Mouse (Mus musculus): ENCODE data around the gene Elp4. TPM values are rescaled to one million over a fixed set of nuclear protein-coding genes. Genes with fewer than 3 reads are reported as not detected.

Elp4 gene
- polyA plus RNA-seq (2016; fragmentation: Nextera tagmentation; extraction: Ambion mirVana): 73.3 and 73.5 TPM in 2 replicates

GRCm38 (mm10) chr2:105903896-105904756, at the start of gene Elp4, which contains the start of gene Immp1l:
Gene Elp4, minus strand, starts transcription at chr2:105904564.
Gene Immp1l, plus strand, starts transcription at chr2:105904638.
- Histone ChIP-seq H3K27ac (peak within 1 kb of the TSS; percentile 95), H3K9me3 (no peaks in the 10 kb centered on the region), H3K27me3 (ENCODE audit: poor library complexity, severe bottlenecking) (no peaks in the 10 kb centered on the region), H3K36me3 (replicated peaks) (0 out of 2 replicates have a peak, but pooled peaks cover 3% of the 10 kb centered on the region), H3K4me3 (peak within 1 kb of the TSS; percentile 93), H3K4me1 (peaks cover 18% of the 10 kb centered on the region)
- under 1% methylated on average over 39 of the region's 39 CpGs for WGBS
- peak; percentile 94 for DNase-seq (ENCODE audit: extremely low spot score, low spot score)

GRCm38 (mm10) chr2:105953862-105954261, 49.5 kb upstream of the Elp4 start:
- Histone ChIP-seq H3K4me3 (no peak overlapping the region), H3K9me3 (no peaks in the 10 kb centered on the region), H3K27ac (no peak overlapping the region), H3K27me3 (ENCODE audit: poor library complexity, severe bottlenecking) (no peaks in the 10 kb centered on the region), H3K36me3 (replicated peaks) (peaks cover 12% of the 10 kb centered on the region), H3K4me1 (no peaks in the 10 kb centered on the region)
- no peak for DNase-seq (ENCODE audit: extremely low spot score, low spot score)
- 86% methylated on average over 4 of the region's 4 CpGs for WGBS

- H3K4me1 ChIP-seq: no peaks in the 10 kb centered on the region
- no peaks in the 10 kb centered on the region for H3K9me3 ChIP-seq
- H3K4me3 ChIP-seq: no peak overlapping the region
- no peak for DNase-seq (ENCODE audit: extremely low spot score, low spot score)
- no peak overlapping the region for H3K27ac ChIP-seq
- WGBS: 98% methylated on average over 1 of the region's 1 CpGs
- peaks cover 7% of the 10 kb centered on the region for H3K36me3 ChIP-seq (replicated peaks)
- no peaks in the 10 kb centered on the region for H3K27me3 ChIP-seq (ENCODE audit: poor library complexity, severe bottlenecking)
Measured at GRCm38 (mm10) chr2:105951350-105951940, 47.1 kb upstream of the Elp4 start.

- no peaks in the 10 kb centered on the region for H3K27me3 ChIP-seq (ENCODE audit: poor library complexity, severe bottlenecking)
- 89% methylated on average over 2 of the region's 2 CpGs for WGBS
- no peak overlapping the region for H3K4me3 ChIP-seq
- no peaks in the 10 kb centered on the region for H3K4me1 ChIP-seq
- H3K27ac ChIP-seq: no peak overlapping the region
- peaks cover 7% of the 10 kb centered on the region for H3K36me3 ChIP-seq (replicated peaks)
- DNase-seq (ENCODE audit: extremely low spot score, low spot score): no peak
- H3K9me3 ChIP-seq: no peaks in the 10 kb centered on the region
Measured at GRCm38 (mm10) chr2:105950131-105950530, 45.8 kb upstream of the Elp4 start.

GRCm38 (mm10) chr2:105917623-105918346, 13.4 kb upstream of the Elp4 start:
- Histone ChIP-seq H3K36me3 (replicated peaks) (peaks cover 7% of the 10 kb centered on the region), H3K27me3 (ENCODE audit: poor library complexity, severe bottlenecking) (no peaks in the 10 kb centered on the region), H3K4me3 (no peak overlapping the region), H3K27ac (no peak overlapping the region), H3K4me1 (peaks cover 11% of the 10 kb centered on the region), H3K9me3 (peaks cover 5% of the 10 kb centered on the region; the same call in 1 of the 2 replicates)
- no peak for DNase-seq (ENCODE audit: extremely low spot score, low spot score)
- WGBS: 58% methylated on average over 5 of the region's 5 CpGs

- peaks cover 5% of the 10 kb centered on the region; the same call in 1 of the 2 replicates for H3K9me3 ChIP-seq
- H3K36me3 ChIP-seq (replicated peaks): peaks cover 7% of the 10 kb centered on the region
- 95% methylated on average over 1 of the region's 1 CpGs for WGBS
- H3K27me3 ChIP-seq (ENCODE audit: poor library complexity, severe bottlenecking): no peaks in the 10 kb centered on the region
- H3K4me3 ChIP-seq: no peak overlapping the region
- DNase-seq (ENCODE audit: extremely low spot score, low spot score): no peak
- H3K4me1 ChIP-seq: peaks cover 11% of the 10 kb centered on the region
- no peak overlapping the region for H3K27ac ChIP-seq
Measured at GRCm38 (mm10) chr2:105916671-105917070, 12.3 kb upstream of the Elp4 start.

- H3K36me3 ChIP-seq (replicated peaks): peaks cover 25% of the 10 kb centered on the region
- peaks cover 5% of the 10 kb centered on the region; the same call in 1 of the 2 replicates for H3K9me3 ChIP-seq
- 69% methylated on average over 6 of the region's 6 CpGs for WGBS
- DNase-seq (ENCODE audit: extremely low spot score, low spot score): no peak
- H3K4me3 ChIP-seq: no peak overlapping the region
- no peak overlapping the region for H3K27ac ChIP-seq
- peaks cover 6% of the 10 kb centered on the region; the same call in 1 of the 2 replicates for H3K4me1 ChIP-seq
- H3K27me3 ChIP-seq (ENCODE audit: poor library complexity, severe bottlenecking): no peaks in the 10 kb centered on the region
Measured at GRCm38 (mm10) chr2:105913655-105914366, 9.4 kb upstream of the Elp4 start.

GRCm38 (mm10) chr2:105910611-105911010, 6.2 kb upstream of the Elp4 start:
- WGBS: 89% methylated on average over 3 of the region's 3 CpGs
- H3K27me3 ChIP-seq (ENCODE audit: poor library complexity, severe bottlenecking): no peaks in the 10 kb centered on the region
- H3K9me3 ChIP-seq: peaks cover 5% of the 10 kb centered on the region; the same call in 1 of the 2 replicates
- H3K4me1 ChIP-seq: peaks cover 10% of the 10 kb centered on the region
- H3K27ac ChIP-seq: no peak overlapping the region
- no peak for DNase-seq (ENCODE audit: extremely low spot score, low spot score)
- peaks cover 29% of the 10 kb centered on the region for H3K36me3 ChIP-seq (replicated peaks)
- H3K4me3 ChIP-seq: no peak overlapping the region

- 92% methylated on average over 5 of the region's 5 CpGs for WGBS
Measured at GRCm38 (mm10) chr2:105908351-105908750, 4.0 kb upstream of the Elp4 start.

GRCm38 (mm10) chr2:105904757-105905146, 388 bp upstream of the Elp4 start:
- peak overlapping the region; percentile 93 for H3K4me3 ChIP-seq
- no peak for DNase-seq (ENCODE audit: extremely low spot score, low spot score)
- peak overlapping the region; percentile 95 for H3K27ac ChIP-seq
- peaks cover 8% of the 10 kb centered on the region; the same call in 1 of the 2 replicates for H3K36me3 ChIP-seq (replicated peaks)
- no peaks in the 10 kb centered on the region for H3K9me3 ChIP-seq
- 1% methylated on average over 12 of the region's 12 CpGs for WGBS
- peaks cover 18% of the 10 kb centered on the region for H3K4me1 ChIP-seq
- H3K27me3 ChIP-seq (ENCODE audit: poor library complexity, severe bottlenecking): no peaks in the 10 kb centered on the region

More at GRCm38 (mm10) chr2:105908351-105908750, 4.0 kb upstream of the Elp4 start:
- H3K27ac ChIP-seq: no peak overlapping the region
- H3K4me3 ChIP-seq: no peak overlapping the region
- H3K4me1 ChIP-seq: peaks cover 17% of the 10 kb centered on the region
- no peak for DNase-seq (ENCODE audit: extremely low spot score, low spot score)
- H3K36me3 ChIP-seq (replicated peaks): peaks cover 22% of the 10 kb centered on the region
- no peaks in the 10 kb centered on the region for H3K9me3 ChIP-seq
- H3K27me3 ChIP-seq (ENCODE audit: poor library complexity, severe bottlenecking): no peaks in the 10 kb centered on the region

- Histone ChIP-seq H3K27ac (no peak overlapping the region), H3K9me3 (peaks cover 26% of the 10 kb centered on the region), H3K4me3 (no peak overlapping the region), H3K36me3 (replicated peaks) (peaks cover 76% of the 10 kb centered on the region), H3K4me1 (no peaks in the 10 kb centered on the region), H3K27me3 (ENCODE audit: poor library complexity, severe bottlenecking) (no peaks in the 10 kb centered on the region)
- no peak for DNase-seq (ENCODE audit: extremely low spot score, low spot score)
Measured at GRCm38 (mm10) chr2:105890816-105891215, 13.5 kb downstream of the Elp4 start.

GRCm38 (mm10) chr2:105873403-105873802, 31.0 kb downstream of the Elp4 start:
- 96% methylated on average over 1 of the region's 1 CpGs for WGBS
- H3K4me3 ChIP-seq: no peak overlapping the region

More at GRCm38 (mm10) chr2:105873403-105873802, 31.0 kb downstream of the Elp4 start:
- Histone ChIP-seq H3K9me3 (peaks cover 6% of the 10 kb centered on the region; the same call in 1 of the 2 replicates), H3K36me3 (replicated peaks) (peaks cover 39% of the 10 kb centered on the region), H3K27ac (no peak overlapping the region), H3K27me3 (ENCODE audit: poor library complexity, severe bottlenecking) (no peaks in the 10 kb centered on the region), H3K4me1 (no peaks in the 10 kb centered on the region)
- DNase-seq (ENCODE audit: extremely low spot score, low spot score): no peak
